Mouse (Mus musculus) MEL (cell line): ENCODE results near the gene Mgam. TPM values are rescaled to one million over a fixed set of nuclear protein-coding genes. Genes with fewer than 3 reads are reported as not detected.

ENCODE experiments used
- DNase-seq: peaks from one replicate; pipeline ENCODE4 v3.0.0; 2011; ENCODE audit warnings: low read depth, low spot score
- H3K27ac ChIP-seq: 2 replicates; pipeline ENCODE4 v1.5.1; 2012; ENCODE audit warnings: low read depth, mild to moderate bottlenecking, control low read depth, low read length, moderate library complexity; ENCODE audit not compliant: control insufficient read depth
- H3K27me3 ChIP-seq, 2 experiments: fragments of 150-350 bp in 1 of 2; sonication (generic) in 1 of 2; 2 replicates each; pipeline ENCODE4 v1.6.1; 2012; ENCODE audit warnings: low read length in 2 of 2, mild to moderate bottlenecking in 2 of 2, improper control_type of control experiment in 1 of 2, moderate library complexity in 1 of 2; ENCODE audit not compliant: insufficient read depth in 2 of 2, control insufficient read depth in 1 of 2
- H3K36me3 ChIP-seq, 2 experiments: 2 replicates each; pipeline ENCODE4 v1.6.1; 2012 to 2014; ENCODE audit warnings: low read length in 2 of 2, improper control_type of control experiment in 1 of 2, inconsistent platforms in 1 of 2, mild to moderate bottlenecking in 1 of 2; ENCODE audit not compliant: insufficient read depth in 2 of 2, control insufficient read depth in 1 of 2
- H3K4me1 ChIP-seq, 2 experiments: fragments of 150-350 bp in 1 of 2; sonication (generic) in 1 of 2; 2 replicates each; pipeline ENCODE4 v1.6.1; 2012; ENCODE audit warnings: low read length in 2 of 2, improper control_type of control experiment in 1 of 2, mild to moderate bottlenecking in 1 of 2; ENCODE audit not compliant: insufficient read depth in 2 of 2, control insufficient read depth in 1 of 2
- H3K4me3 ChIP-seq, 2 experiments: fragments of 150-350 bp in 1 of 2; sonication (generic) in 1 of 2; 2 replicates each; pipeline ENCODE4 v1.5.1; 2012; ENCODE audit warnings: low read depth in 2 of 2, low read length in 2 of 2, mild to moderate bottlenecking in 2 of 2, moderate library complexity in 2 of 2, control low read depth in 1 of 2, improper control_type of control experiment in 1 of 2; ENCODE audit not compliant: control insufficient read depth in 1 of 2, insufficient read depth in 1 of 2
- H3K79me2 ChIP-seq: 2 replicates; pipeline ENCODE4 v1.6.1; 2012; ENCODE audit warnings: mild to moderate bottlenecking, low read length, moderate library complexity; ENCODE audit not compliant: control insufficient read depth, poor library complexity, insufficient read depth
- H3K9ac ChIP-seq: 2 replicates; pipeline ENCODE4 v1.6.1; 2012; ENCODE audit warnings: low read depth, mild to moderate bottlenecking, control low read depth, low read length, moderate library complexity; ENCODE audit not compliant: control insufficient read depth, poor library complexity, severe bottlenecking
- H3K9me3 ChIP-seq: fragments of 150-350 bp; sonication (generic); replicated peaks from 2 replicates; pipeline ENCODE4 v1.6.1; 2012; ENCODE audit warnings: mild to moderate bottlenecking, low read length, improper control_type of control experiment, moderate library complexity; ENCODE audit not compliant: insufficient read depth
- E2F4 ChIP-seq: IDR thresholded peaks from 2 replicates; pipeline ENCODE4 v1.6.1; 2011; ENCODE audit warnings: low read depth, low read length, improper control_type of control experiment, borderline replicate concordance
- ETS1 ChIP-seq: IDR thresholded peaks from 2 replicates; pipeline ENCODE4 v1.6.1; 2012; ENCODE audit warnings: low read depth, mild to moderate bottlenecking, inconsistent platforms, low read length, improper control_type of control experiment, moderate library complexity
- KAT2A ChIP-seq: conservative IDR thresholded peaks from 2 replicates; pipeline ENCODE4 v1.6.1; 2012; ENCODE audit warnings: low read depth, low read length, improper control_type of control experiment, inconsistent platforms
- MAFK ChIP-seq: IDR thresholded peaks from 2 replicates; pipeline ENCODE4 v1.6.1; 2011; ENCODE audit warnings: low read depth, mild to moderate bottlenecking, low read length, improper control_type of control experiment, borderline replicate concordance
- MAZ ChIP-seq: IDR thresholded peaks from 2 replicates; pipeline ENCODE4 v1.6.1; 2012; ENCODE audit warnings: low read depth, mild to moderate bottlenecking, inconsistent platforms, low read length, improper control_type of control experiment
- MXI1 ChIP-seq: IDR thresholded peaks from 2 replicates; pipeline ENCODE4 v1.6.1; 2011; ENCODE audit warnings: mild to moderate bottlenecking, low read depth, low read length, improper control_type of control experiment
- MYB ChIP-seq: IDR thresholded peaks from 2 replicates; pipeline ENCODE4 v1.6.1; 2011; ENCODE audit warnings: mild to moderate bottlenecking, low read depth, low read length, improper control_type of control experiment
- NELFE ChIP-seq: IDR thresholded peaks from 2 replicates; pipeline ENCODE4 v1.6.1; 2011; ENCODE audit warnings: low read depth, low read length, improper control_type of control experiment
- NRF1 ChIP-seq: IDR thresholded peaks from 2 replicates; pipeline ENCODE4 v1.6.1; 2014; ENCODE audit warnings: low read depth, mild to moderate bottlenecking, inconsistent platforms, low read length, improper control_type of control experiment, moderate library complexity; ENCODE audit not compliant: poor library complexity, insufficient read depth, severe bottlenecking
- RAD21 ChIP-seq: IDR thresholded peaks from 2 replicates; pipeline ENCODE4 v1.6.1; 2011; ENCODE audit warnings: mild to moderate bottlenecking, low read depth, low read length, improper control_type of control experiment
- USF1 ChIP-seq: IDR thresholded peaks from 2 replicates; pipeline ENCODE4 v1.6.1; 2014; ENCODE audit warnings: low read depth, mild to moderate bottlenecking, inconsistent platforms, low read length, improper control_type of control experiment, moderate library complexity
- ZC3H11A ChIP-seq: IDR thresholded peaks from 2 replicates; pipeline ENCODE4 v1.6.1; 2012; ENCODE audit warnings: low read depth, mild to moderate bottlenecking, inconsistent platforms, low read length, improper control_type of control experiment
- ZKSCAN1 ChIP-seq: IDR thresholded peaks from 2 replicates; pipeline ENCODE4 v1.6.1; 2012; ENCODE audit warnings: low read depth, mild to moderate bottlenecking, inconsistent platforms, low read length, improper control_type of control experiment, moderate library complexity
- ZNF384 ChIP-seq: IDR thresholded peaks from 2 replicates; pipeline ENCODE4 v1.6.1; 2012; ENCODE audit warnings: low read depth, mild to moderate bottlenecking, inconsistent platforms, low read length, improper control_type of control experiment
- polyA plus RNA-seq, 2 experiments: library from polyadenylated mRNA; stranded (reverse) in 1 of 2; unstranded in 1 of 2; fragments of >175 nt in 1 of 2; fragments of >200 nt in 1 of 2; gene quantifications; 2 replicates each; pipeline versions ENCODE4 v1.2.1 to v1.2.4; 2012; ENCODE audit warnings: low replicate concordance in 2 of 2, low read depth in 1 of 2; ENCODE audit not compliant: insufficient read length in 2 of 2, insufficient read depth in 1 of 2, missing spikeins in 1 of 2
- total RNA-seq: library from RNA; depleted of rRNA; stranded (reverse); fragments of 300-350 nt; gene quantifications from 2 replicates; pipeline ENCODE4 v1.2.3, GENCODE M21; 2012; rRNA removed

The Mgam gene
- total and polyA plus RNA-seq, 3 experiments = not detected

GRCm38 (mm10) chr6:40795077-40795812, 166.6 kb downstream of the Mgam start:
- H3K9ac ChIP-seq = no peak overlapping the region
- H3K79me2 ChIP-seq = no peaks in the 10 kb centered on the region
- H3K4me3 ChIP-seq = no peak overlapping the region
- no peaks in the 10 kb centered on the region for H3K27me3 ChIP-seq
- no peak overlapping the region for H3K27ac ChIP-seq
- no peaks in the 10 kb centered on the region for H3K36me3 ChIP-seq
- H3K9me3 ChIP-seq = no peaks in the 10 kb centered on the region
- TF ChIP-seq ETS1 (no peak), KAT2A (no peak), ZKSCAN1 (no peak), MXI1 (no peak), MAFK (no peak), RAD21 (no peak), MYB (no peak), NRF1 (no peak), E2F4 (no peak), ZC3H11A (no peak), NELFE (no peak), ZNF384 (no peak)
- TF ChIP-seq, all 39 proteins: peak for 0
- H3K4me1 ChIP-seq = no peaks in the 10 kb centered on the region
- no peak for DNase-seq

- TF ChIP-seq MXI1 (0 out of 2 replicates have a peak, but pooled peaks have one; percentile 35), ZC3H11A (no peak), USF1 (no peak), ETS1 (peak; percentile 82), MAZ (no peak)
- H3K9ac ChIP-seq = peak overlapping the region; percentile 7; the same call in 1 of the 2 replicates
- H3K4me3 ChIP-seq = peak overlapping the region; percentile 23 to 55
- H3K4me1 ChIP-seq = no peaks in the 10 kb centered on the region; a peak in 1 of 4 replicates
- no peaks in the 10 kb centered on the region for H3K27me3 ChIP-seq
- H3K36me3 ChIP-seq = no peaks in the 10 kb centered on the region
- H3K9me3 ChIP-seq = no peaks in the 10 kb centered on the region
- H3K79me2 ChIP-seq = no peaks in the 10 kb centered on the region
- H3K27ac ChIP-seq = no peak overlapping the region
- DNase-seq = peak; percentile 47
Observed at GRCm38 (mm10) chr6:40818237-40818902, 189.7 kb downstream of the Mgam start.

Other genes starting within 250 kb of the Mgam start
- gene E330009J07Rik, start 192.7 kb upstream of the Mgam start, total RNA-seq = 6.1 and 6.4 TPM in 2 replicates
- gene E330009J07Rik, start 192.7 kb upstream of the Mgam start, polyA plus RNA-seq = 1 to 10 TPM in 1 of 2 experiments, not detected in 1; 5.9 TPM
- gene Wee2, start 189.7 kb upstream of the Mgam start, total RNA-seq = not detected in 2 replicates
- not detected for gene Wee2, start 189.7 kb upstream of the Mgam start, polyA plus RNA-seq
- gene Ssbp1, start 157.5 kb upstream of the Mgam start, total RNA-seq = 97.2 and 99.2 TPM in 2 replicates
- gene Ssbp1, start 157.5 kb upstream of the Mgam start, polyA plus RNA-seq = 10 to 100 TPM in 1 of 2 experiments, not detected in 1; 91.7 TPM
- gene Tas2r137, start 137.6 kb upstream of the Mgam start, total RNA-seq = not detected in 2 replicates
- not detected for gene Tas2r137, start 137.6 kb upstream of the Mgam start, polyA plus RNA-seq
- gene Tas2r108, start 135.3 kb upstream of the Mgam start, total RNA-seq = 0.16 TPM in 1 of 2 replicates, not detected in the other
- under 1 TPM in 1 of 2 experiments, not detected in 1; 0.10 TPM for gene Tas2r108, start 135.3 kb upstream of the Mgam start, polyA plus RNA-seq
- not detected in 2 replicates for gene Prss37, start 109.3 kb upstream of the Mgam start, total RNA-seq
- gene Prss37, start 109.3 kb upstream of the Mgam start, polyA plus RNA-seq = not detected
- gene Olfr461, start 73.8 kb upstream of the Mgam start, total RNA-seq = not detected in 2 replicates
- gene Olfr461, start 73.8 kb upstream of the Mgam start, polyA plus RNA-seq = not detected
- not detected in 2 replicates for gene Olfr460, start 59.3 kb upstream of the Mgam start, total RNA-seq
- gene Olfr460, start 59.3 kb upstream of the Mgam start, polyA plus RNA-seq = not detected
- not detected in 2 replicates for gene Clec5a, start 43.0 kb upstream of the Mgam start, total RNA-seq
- gene Clec5a, start 43.0 kb upstream of the Mgam start, polyA plus RNA-seq = not detected
- not detected in 2 replicates for gene Tas2r138, start 15.5 kb upstream of the Mgam start, total RNA-seq
- not detected for gene Tas2r138, start 15.5 kb upstream of the Mgam start, polyA plus RNA-seq